Mouse (Mus musculus) forelimb bud, embryonic 11.5 days (tissue): ENCODE results near the gene Nxph4.

Experiments
- DNase-seq: peaks from one replicate; pipeline ENCODE4 v3.0.0-alpha.2; 2012; ENCODE audit warnings: low read depth, low spot score

Gene Nxph4

DNA sequence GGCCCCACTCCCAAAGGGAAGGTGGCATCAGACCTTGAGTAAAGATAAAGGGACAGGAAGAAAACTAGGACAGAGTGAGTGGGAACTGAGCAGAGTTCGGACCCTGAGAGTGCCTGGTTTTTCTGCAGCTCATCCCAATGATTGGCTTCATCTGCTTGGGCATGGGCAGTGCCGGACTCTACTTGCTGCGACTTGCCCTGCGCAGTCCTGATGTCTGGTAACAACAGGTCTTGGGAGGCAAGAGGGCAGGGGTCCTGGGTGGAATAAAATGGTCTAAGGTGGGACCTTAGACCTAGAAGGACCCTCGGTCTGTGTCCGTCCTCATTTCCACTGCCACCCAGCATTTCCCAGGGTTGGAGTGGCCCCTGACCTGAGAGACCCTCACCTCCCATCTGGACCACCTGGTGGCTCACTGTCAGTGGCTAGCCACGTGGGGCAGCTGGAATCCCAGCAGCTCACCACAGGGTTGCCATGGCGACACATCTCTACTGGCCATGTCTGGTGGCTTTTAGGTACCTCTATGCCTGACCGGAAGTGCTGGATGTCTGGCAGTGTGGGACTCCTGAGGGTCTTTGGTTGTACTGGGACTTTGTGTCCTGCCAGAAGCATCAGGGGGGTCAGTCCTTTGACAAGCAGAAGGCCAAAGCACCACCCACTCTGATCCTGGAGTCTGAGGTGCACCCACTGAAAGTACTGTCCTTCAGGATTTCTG, 18.9 kb downstream of the Nxph4 start:
- no peak for DNase-seq

GRCm38 (mm10) chr10:127514764-127515163, 19.6 kb downstream of the Nxph4 start, which contains the start of gene Ndufa4l2:
TSS of gene Ndufa4l2 (plus strand) at chr10:127514967.
- no peak for DNase-seq

- DNase-seq: no peak
Observed at GRCm38 (mm10) chr10:127514111-127514698, 20.2 kb downstream of the Nxph4 start.

GRCm38 (mm10) chr10:127513501-127514091, 20.8 kb downstream of the Nxph4 start:
- peak; percentile 61 for DNase-seq

DNA sequence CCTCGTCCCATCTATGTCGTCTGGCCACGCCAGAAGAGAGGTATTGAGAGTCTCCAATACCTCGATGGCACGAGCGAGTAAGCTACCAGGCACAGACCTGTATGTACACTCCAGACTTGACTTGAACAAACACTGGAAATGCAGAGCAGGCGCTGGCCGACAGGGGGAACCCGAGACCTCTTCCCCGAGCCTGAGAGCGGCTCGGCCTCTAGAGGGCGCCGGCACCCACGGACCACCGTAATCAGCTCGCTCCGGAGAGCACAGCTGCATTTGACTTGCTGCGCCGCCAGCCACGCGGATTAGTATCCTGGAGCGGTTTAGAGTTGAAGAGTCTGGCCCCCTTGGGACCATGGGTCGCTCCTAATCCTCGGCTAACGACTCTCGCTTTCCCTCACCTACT, 21.5 kb downstream of the Nxph4 start:
- DNase-seq: peak; percentile 94

DNA sequence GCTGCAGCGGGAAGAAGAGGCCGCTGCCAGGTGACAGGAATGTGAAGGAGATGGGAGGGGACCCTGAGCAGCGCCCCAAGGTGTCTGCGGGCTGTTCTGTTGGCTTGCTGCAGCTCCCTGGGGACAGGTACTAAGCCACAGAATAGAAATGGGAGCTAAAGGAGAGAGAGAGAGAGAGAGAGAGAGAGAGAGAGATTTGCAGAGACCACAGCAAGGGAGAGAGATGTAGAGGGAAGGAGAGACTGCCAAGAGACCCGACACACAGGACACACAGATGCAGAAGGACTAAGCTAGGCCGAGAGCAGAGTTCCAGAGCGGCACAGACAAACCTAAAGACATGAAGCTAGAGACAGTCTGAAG, 22.1 kb downstream of the Nxph4 start:
- DNase-seq: no peak

DNA sequence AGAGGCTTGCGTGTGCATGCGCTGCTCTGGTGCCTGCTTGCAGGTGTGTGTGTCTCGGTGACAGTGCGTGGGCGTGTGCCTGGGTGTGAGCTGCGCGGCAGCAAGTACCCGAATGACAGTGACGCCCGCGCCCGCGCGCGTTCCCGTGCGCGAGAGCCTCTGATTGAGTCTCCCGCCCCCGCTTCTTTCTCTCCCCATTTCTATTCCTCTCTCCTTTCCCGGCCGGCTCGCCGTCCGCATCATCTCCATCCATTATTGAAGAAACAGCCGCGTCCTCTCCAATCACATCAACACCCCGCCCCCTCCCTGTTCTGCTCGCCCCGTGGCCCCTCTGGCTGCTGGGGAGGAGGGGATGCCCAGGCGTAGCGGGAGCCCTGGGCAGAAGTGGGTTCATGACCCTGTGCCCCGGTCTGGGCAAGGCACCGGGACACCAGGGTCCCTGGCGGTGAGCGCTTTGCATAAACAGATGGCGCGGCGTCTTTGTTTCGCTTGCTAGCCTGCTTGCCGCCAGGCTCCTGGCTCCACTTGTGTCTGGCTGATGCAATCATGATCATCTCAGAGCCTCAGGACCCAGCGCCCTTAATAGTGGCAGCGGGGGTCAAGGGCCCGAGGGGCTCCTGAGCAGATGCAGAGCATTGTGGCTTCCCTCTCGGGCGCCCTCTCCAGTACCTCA, 22.6 kb downstream of the Nxph4 start:
- DNase-seq: no peak

DNA sequence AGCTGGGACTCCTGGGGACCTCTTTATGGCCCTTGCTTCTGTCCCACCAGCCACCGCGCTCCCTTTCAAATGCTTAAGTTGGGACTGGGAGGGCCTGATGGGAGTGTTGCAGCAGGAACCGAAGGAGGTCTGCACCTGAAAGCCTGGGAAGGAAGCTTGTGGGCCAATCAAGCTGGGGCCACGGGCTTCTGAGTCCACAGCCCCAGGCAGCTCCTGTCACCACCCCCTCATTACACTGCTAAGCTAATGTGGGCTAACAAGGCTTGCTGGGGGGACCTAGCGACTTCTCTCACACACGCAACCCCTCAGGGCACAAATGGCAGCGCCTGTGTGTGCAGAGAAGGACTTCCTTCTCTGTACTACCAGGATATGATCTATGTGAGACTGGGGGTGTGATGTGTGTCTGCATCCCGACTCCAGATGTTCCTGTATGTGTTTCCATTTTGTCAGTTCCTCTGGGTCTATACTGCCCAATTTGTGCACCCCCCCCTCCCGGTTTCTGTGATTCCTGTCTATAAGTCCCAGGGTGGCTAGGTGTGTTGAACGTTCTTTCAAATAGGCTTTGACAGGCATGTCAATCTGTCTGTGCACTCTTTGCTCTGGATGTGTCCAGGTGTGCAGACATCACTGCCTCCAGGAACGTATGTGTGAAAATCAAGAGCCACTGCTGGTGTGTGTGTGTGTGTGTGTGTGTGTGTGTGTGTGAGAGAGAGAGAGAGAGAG, 23.3 kb downstream of the Nxph4 start:
- peak; percentile 74 for DNase-seq

DNA sequence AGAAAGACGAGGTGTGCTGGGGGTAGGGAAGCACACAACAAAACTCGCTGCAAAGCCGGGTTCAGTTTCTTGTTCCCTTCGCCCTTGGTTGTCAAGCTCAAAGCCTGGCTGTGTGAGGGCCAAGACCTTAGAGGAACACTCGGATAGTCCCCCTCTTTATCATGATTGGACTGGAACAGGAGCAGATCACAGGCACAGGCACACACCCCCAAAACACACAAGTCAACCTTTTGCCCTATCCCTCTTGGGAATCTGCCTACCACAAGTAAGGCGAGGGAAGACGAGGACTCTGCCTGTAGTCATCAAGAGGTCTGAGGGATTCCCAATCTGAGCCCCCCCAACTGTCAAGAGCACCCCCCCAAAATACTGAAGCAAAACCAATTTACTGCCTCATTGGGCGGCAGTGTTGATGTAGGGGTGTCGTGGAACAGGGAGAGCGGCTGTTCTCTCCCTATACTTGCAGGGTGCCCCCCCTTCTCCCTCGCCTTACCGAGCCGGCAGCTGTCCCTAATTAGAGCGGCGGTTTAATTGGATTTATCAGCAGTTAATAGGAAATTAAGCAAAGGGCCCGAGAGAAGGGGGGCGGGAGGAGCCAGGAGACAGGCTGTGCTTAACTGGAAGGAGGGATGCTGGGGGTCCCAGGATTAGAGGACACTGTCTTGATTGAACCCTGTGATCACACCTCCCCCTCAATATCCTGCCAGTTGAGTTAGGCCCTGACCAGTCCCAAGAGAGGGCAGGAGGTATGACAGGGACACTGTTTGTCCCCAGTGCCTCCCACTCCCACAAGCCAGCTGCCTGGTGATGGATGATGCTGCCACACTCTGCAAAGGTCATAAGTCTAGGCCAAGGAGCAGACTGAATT, 24.3 kb downstream of the Nxph4 start:
- no peak for DNase-seq

DNA sequence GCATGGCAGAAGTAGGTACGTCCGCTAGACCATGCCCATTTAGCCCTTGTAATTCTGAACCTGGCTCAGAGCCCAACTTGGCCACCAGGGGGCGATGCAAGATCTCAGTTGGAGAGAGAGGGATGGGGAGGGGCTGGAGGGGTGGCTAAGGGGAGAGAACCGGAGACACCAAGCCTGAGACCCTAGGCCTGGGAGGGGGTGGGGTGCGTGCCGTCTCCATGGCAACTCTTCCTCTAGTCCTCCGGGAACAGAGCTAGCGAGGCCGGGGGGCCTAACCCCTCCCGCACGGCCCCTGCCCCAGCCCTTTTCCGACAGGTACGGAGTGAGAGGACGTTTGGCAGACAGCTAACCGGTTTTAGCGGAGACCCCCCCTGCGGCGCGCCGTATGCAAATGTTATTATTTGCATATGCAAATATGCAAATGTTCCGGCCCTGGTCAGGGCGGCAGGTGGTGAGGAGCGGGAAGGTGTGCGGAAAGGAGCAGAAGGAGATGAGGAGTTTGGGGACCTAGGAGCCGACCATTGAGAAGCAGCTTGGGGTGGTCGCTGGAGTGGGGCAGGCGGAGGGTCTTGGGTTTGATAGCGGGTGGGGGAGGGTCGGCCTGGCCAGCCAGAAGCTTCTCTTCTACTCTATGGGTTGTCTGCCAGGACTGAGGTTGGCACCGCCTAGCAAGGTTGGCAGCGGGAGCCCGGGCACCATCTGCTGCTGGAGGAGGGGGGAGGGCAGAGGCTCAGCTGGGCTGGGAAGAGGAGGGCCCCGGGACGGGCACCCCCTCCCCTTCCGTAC, 25.1 kb downstream of the Nxph4 start:
- DNase-seq: peak; percentile 95

GRCm38 (mm10) chr10:127508239-127508638, 26.1 kb downstream of the Nxph4 start:
- DNase-seq: peak; percentile 74

GRCm38 (mm10) chr10:127500894-127501893, 33.2 kb downstream of the Nxph4 start, which contains the start of gene Stac3:
TSS of gene Stac3 (plus strand) at chr10:127501686.
- no peak for DNase-seq

DNA sequence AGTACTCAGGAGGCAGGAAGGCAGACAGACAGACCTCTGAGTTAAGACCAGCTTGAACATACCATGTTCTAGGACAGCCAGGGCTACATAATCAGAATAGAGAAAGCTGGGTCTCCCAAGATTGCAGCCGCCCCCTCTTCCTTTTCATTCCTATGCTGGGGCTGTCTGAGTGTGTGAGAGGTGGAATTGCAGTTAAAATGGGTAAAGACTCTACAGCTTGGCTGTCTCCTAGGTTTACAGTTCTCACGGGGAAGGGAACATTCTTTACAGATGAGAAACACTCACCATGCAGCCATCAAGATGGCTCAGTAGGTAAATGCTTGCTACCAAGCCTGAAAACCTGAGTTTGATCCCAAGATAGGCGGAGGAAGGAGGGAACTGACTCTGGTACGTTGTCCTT, 34.3 kb downstream of the Nxph4 start:
- no peak for DNase-seq

DNA sequence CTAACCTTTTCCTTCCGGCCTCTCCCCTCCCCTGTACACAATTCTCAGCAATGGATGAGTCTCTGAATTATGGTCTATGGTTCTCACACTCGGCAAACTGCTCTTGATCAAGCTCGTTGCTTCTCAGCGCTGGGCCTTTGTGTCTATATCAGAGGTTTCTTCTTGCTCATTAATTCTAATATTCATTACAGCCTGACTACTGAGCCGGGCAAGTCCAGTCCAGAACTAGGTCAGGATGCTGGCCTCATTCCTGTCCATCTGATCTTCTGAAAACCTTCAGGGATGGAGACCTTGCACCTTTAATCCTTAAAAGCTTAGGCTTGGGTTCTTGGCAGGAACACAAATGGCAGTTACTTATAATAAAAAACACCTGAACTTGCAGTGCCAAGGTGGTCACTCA, 34.8 kb downstream of the Nxph4 start:
- DNase-seq: no peak

DNA sequence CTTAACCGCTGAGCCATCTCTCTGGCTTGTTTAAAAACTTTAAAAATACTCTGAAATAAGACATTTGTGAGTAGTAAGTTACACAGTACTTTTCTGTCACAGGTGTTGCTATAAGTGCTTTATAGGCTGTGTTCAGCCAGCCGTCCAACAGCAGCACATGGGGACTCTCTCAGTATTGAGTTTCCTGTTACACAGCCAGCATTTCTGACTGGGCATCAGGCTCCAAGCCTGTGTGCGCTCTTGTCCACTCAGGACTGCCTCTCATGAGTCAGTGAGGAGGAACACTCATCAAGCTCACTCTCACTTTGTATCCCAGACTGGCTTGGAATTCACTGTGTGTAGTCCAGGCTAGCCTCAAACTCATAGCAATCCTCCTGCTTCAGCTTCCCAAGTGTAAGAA, 38.2 kb downstream of the Nxph4 start:
- DNase-seq: no peak

DNA sequence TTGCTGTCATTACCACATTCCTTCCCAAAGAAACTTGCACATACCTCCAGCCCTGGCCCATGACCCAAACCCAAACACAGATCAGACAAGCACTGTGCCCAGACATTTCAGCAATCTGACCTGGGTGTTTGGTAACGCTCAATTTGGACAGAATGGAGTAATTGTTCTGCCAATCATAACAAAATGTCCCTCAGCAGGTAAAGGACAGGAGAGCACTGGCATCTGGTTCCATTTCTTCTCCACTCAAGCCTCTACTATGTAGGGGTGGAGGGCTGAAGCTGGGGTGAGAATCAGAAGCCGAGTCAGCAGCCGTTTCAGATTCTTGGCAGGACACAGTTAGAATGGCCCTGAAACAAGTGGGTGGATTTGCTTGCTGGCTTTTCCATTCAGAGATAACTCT, 42.2 kb downstream of the Nxph4 start:
- no peak for DNase-seq

DNA sequence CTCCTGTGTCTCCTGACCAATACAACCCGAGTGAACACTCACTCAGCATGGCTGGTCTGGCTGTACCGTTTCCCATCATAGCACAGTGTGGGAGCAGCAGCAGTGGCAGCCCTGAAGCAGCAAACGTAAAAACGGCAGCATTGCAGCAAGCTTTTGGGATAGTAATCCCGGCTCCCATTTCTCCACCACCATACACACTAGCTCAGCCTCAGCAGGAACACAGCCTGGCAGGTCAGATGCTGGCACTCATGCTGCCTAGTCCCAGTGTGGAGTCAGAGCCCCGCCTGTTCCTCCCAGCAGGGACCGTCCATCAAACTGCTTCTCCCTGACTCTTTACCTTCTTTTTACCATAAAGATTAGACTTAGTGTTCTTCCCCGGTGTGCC, 43.2 kb downstream of the Nxph4 start:
- no peak for DNase-seq

DNA sequence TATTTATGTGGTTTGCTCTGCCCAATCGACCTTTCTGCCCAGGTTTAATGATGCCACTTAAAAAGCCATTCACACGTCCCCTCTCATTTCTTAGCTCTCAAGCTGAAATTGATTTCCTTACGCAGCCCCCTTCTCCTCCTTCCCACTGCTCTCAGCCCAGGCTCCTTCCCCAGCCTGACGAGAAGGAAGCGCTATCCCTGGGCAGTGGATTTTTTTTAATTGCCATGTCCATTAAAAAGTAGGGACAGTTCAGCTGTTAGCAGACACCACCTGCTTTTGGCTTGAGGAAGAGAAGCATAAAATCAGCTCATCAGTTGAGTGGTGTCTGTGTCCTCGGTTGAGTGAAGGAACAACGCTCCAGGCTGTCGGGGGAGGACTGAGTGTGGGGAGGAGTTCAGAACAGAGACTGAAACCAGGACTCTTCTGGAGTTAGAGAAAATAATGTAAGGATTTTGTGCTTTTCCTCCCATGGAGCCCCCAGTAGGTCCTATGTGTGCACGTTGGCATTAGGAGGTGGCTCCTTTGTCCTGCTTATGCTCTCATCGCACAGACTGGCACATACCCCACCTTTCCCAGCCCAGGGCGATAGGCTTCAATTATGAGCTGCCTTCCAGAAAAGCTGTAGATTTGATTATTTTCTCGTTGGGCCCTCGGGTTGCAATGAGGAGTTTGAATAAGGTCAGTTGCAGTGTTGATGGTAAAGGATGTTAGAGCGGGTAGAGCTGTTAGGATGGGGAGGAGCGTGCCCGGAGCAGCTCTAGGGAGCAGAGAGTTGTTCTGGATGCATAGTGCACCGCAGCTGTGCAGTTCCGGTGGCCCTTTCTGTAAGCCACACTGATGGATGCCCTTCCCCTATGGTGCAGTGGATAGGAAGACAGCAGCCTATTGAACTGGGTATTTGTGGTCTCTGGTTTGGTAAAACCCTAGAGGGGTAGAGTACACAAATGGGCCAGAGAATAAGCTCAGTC, 43.9 kb downstream of the Nxph4 start:
- no peak for DNase-seq
